Mouse (Mus musculus) ES-Bruce4 (cell line): ENCODE results near the gene Eral1. TPM values are rescaled to one million over a fixed set of nuclear protein-coding genes. Genes with fewer than 3 reads are reported as not detected.

Experiments used
- H3K27ac ChIP-seq: 2 replicates; pipeline ENCODE4 v1.5.1; 2012; ENCODE audit warnings: low read length, inconsistent platforms; ENCODE audit not compliant: insufficient read depth
- H3K27me3 ChIP-seq: 2 replicates; pipeline ENCODE4 v1.6.1; 2012; ENCODE audit warnings: mild to moderate bottlenecking, low read length, inconsistent platforms; ENCODE audit not compliant: control insufficient read depth, poor library complexity, insufficient read depth, severe bottlenecking
- H3K36me3 ChIP-seq: 2 replicates; pipeline ENCODE4 v1.6.1; 2012; ENCODE audit warnings: inconsistent platforms, mild to moderate bottlenecking, low read length, moderate library complexity; ENCODE audit not compliant: control insufficient read depth, poor library complexity, insufficient read depth, severe bottlenecking
- H3K4me1 ChIP-seq: one replicate; pipeline ENCODE4 v1.8.1; 2011; ENCODE audit warnings: low read length; ENCODE audit not compliant: control insufficient read depth, insufficient read depth
- H3K4me3 ChIP-seq: 2 replicates; pipeline ENCODE4 v1.5.1; 2011; ENCODE audit warnings: low read depth, mild to moderate bottlenecking, low read length
- H3K9ac ChIP-seq: 2 replicates; pipeline ENCODE4 v1.6.1; 2012; ENCODE audit warnings: low read depth, mild to moderate bottlenecking, inconsistent platforms; ENCODE audit not compliant: poor library complexity, severe bottlenecking
- H3K9me3 ChIP-seq: replicated peaks from 2 replicates; pipeline ENCODE4 v1.6.1; 2012; ENCODE audit warnings: mild to moderate bottlenecking, low read length, inconsistent platforms; ENCODE audit not compliant: control insufficient read depth, poor library complexity, insufficient read depth, severe bottlenecking
- CTCF ChIP-seq: IDR thresholded peaks from one replicate; pipeline ENCODE4 v1.8.1; 2011; ENCODE audit warnings: low read depth, low read length
- EP300 ChIP-seq: IDR thresholded peaks from 2 replicates; pipeline ENCODE4 v1.6.1; 2011; ENCODE audit warnings: low read depth, low read length; ENCODE audit not compliant: insufficient read depth
- POLR2A ChIP-seq: IDR thresholded peaks from one replicate; pipeline ENCODE4 v1.8.1; 2011; ENCODE audit warnings: low read length; ENCODE audit not compliant: insufficient read depth
- polyA plus RNA-seq: library from polyadenylated mRNA; stranded (reverse); fragments of >200 nt; gene quantifications from 2 replicates; pipeline ENCODE4 v1.2.4, GENCODE M21; 2011; ENCODE audit warnings: low read depth; ENCODE audit not compliant: missing spikeins, insufficient read depth, insufficient read length

Gene Eral1
- polyA plus RNA-seq, 1 experiment = 24.0 TPM

DNA sequence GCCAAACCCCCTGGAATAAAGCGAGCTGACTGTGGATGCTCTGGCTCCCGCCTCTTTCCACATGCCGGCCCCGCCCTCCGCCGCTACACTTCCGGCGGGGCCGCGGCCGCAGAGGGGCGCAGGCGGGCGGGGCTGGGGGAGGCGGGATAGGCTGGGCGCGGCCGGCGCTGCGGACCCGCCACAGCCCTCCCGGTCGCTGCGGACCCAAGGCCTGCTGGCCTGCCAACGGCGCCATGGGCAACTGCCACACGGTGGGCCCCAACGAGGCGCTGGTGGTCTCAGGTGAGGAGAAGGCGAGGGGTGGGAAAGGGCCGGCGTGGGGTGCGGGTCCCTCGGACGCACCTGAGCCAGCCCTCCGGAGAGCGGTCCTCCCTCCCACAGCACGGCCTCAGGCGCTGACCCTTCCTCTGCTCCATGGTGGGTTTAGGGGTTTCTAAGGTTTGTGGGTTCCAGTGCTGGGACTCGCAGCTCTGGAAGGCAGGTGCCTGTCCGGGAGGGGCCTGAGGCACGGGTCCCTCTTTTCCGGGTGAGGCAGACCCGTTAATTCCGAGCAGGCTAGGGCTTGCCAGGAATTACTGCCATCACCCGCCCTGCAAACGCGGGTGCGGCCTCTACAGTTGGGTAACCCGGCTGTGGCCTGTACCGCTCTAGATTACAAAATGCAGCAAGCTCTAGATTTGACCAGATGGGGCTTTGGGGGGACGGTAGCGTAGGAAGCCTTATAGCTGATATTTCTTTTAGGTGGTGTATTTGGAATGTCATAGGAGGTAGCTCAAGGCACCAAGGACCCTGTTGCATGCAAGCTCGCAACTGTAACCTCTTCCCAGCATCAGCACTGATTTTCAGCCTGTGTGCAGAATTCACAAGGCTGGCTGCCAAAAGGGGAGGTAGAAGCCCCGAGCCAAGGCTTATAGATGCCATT lies 42.1 kb downstream of the Eral1 start, which contains the start of gene Flot2:
Gene Flot2 (plus strand): TSS at position 101 of the 922 bp plus-strand sequence.
- peak within 1 kb of the TSS; percentile 86 for H3K9ac ChIP-seq
- no peak within 1 kb of the TSS for H3K27ac ChIP-seq
- no peaks in the 10 kb centered on the region; the same call in 1 of the 2 replicates for H3K36me3 ChIP-seq
- no peaks in the 10 kb centered on the region for H3K9me3 ChIP-seq
- no peak for TF ChIP-seq CTCF
- TF ChIP-seq POLR2A = peak; percentile 33
- no peaks in the 10 kb centered on the region for H3K27me3 ChIP-seq
- no peaks in the 10 kb centered on the region for H3K4me1 ChIP-seq
- peak within 1 kb of the TSS; percentile 89 for H3K4me3 ChIP-seq

GRCm38 (mm10) chr11:78036791-78037190 lies 43.4 kb downstream of the Eral1 start:
- no peak overlapping the region for H3K27ac ChIP-seq
- no peak overlapping the region for H3K4me3 ChIP-seq
- no peaks in the 10 kb centered on the region for H3K4me1 ChIP-seq
- H3K9me3 ChIP-seq = no peaks in the 10 kb centered on the region
- H3K36me3 ChIP-seq = no peaks in the 10 kb centered on the region; the same call in 1 of the 2 replicates
- TF ChIP-seq EP300 (no peak), CTCF (no peak)
- no peak overlapping the region for H3K9ac ChIP-seq
- no peaks in the 10 kb centered on the region for H3K27me3 ChIP-seq

- H3K4me3 ChIP-seq = no peak overlapping the region
Measured at GRCm38 (mm10) chr11:78033931-78034617, 46.1 kb downstream of the Eral1 start.

DNA sequence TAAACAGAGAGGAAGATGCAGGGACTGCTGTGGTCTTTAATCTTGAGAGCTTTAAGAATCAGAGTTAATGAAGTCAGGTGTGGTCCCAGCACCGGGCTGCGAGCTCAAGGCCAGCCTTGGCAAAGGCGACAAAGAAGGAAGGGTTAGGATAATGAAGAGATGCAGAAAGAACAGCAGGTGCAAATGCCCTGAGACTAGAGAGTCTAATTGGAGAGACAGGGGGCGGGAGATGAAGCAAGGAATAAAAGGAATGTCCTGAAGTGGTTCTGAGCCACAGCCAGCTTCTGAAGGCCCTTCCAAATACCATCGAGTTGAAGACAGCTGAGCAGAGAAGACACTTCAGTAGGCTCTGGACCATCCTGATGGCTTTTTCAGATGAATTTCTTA lies 47.4 kb downstream of the Eral1 start:
- H3K4me1 ChIP-seq = no peaks in the 10 kb centered on the region
- TF ChIP-seq EP300 (no peak), POLR2A (no peak), CTCF (no peak)
- H3K27ac ChIP-seq = no peak overlapping the region

More at GRCm38 (mm10) chr11:78033931-78034617, 46.1 kb downstream of the Eral1 start:
- no peak for TF ChIP-seq CTCF
- H3K9me3 ChIP-seq = no peaks in the 10 kb centered on the region
- H3K27me3 ChIP-seq = no peaks in the 10 kb centered on the region
- no peak overlapping the region for H3K9ac ChIP-seq
- no peaks in the 10 kb centered on the region for H3K4me1 ChIP-seq
- no peaks in the 10 kb centered on the region; the same call in 1 of the 2 replicates for H3K36me3 ChIP-seq
- no peak overlapping the region for H3K27ac ChIP-seq

DNA sequence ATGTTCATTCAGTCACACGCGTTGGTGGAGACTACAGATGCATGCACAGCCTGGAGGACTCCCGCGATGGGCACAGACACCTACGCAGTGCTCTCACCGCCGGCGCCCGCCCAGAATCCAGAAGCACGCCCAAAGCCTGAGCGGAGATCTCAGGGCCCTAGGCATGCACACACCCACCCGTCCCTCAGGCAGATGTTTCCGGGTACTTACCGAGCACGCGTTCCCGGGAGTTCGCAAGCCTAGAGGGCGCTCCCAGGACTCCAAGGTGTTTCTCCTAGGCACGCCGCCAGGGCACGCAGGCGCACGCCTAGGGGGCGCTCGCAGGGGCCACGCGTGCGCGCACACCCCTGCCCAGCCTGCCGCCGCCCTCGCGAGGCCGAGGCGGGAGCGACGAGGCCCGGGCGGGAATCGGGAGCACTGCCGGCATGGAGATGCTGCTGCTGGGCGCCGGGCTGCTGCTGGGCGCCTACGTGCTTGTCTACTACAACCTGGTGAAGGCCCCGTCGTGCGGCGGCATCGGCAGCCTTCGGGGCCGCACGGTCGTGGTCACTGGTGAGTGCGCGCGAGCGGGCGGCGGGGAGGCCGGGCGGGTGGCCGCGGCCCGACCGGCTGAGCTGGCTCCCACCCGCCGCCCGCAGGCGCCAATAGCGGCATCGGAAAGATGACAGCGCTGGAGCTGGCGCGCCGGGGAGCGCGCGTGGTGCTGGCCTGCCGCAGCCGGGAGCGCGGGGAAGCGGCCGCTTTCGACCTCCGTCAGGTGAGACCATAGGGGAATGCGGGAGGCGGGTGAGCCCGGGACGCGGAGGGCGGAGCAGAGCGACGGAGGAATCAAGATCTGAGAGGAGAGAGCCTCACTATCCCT lies 48.0 kb downstream of the Eral1 start, which contains the start of gene Dhrs13:
Gene Dhrs13 (plus strand): TSS at position 334 of the 862 bp plus-strand sequence.
- peak within 1 kb of the TSS; percentile 83 for H3K4me3 ChIP-seq
- H3K4me1 ChIP-seq = no peaks in the 10 kb centered on the region
- no peaks in the 10 kb centered on the region; the same call in none of the 2 replicates for H3K36me3 ChIP-seq
- no peak within 1 kb of the TSS for H3K27ac ChIP-seq
- H3K9ac ChIP-seq = peak within 1 kb of the TSS; percentile 90
- no peaks in the 10 kb centered on the region for H3K9me3 ChIP-seq
- TF ChIP-seq CTCF = peak; percentile 87
- TF ChIP-seq POLR2A = no peak
- peak; percentile 71; the same call in 1 of the 2 replicates for TF ChIP-seq EP300
- H3K27me3 ChIP-seq = no peaks in the 10 kb centered on the region

More for the DNA sequence above, 47.4 kb downstream of the Eral1 start:
- Histone ChIP-seq H3K9ac (peak overlapping the region; percentile 90), H3K4me3 (peak overlapping the region; percentile 83), H3K36me3 (no peaks in the 10 kb centered on the region; the same call in 1 of the 2 replicates), H3K27me3 (no peaks in the 10 kb centered on the region), H3K9me3 (no peaks in the 10 kb centered on the region)
